Mouse (Mus musculus) G1E (cell line): Measurements from ENCODE around the gene Disc1.

Experiments used
- CTCF ChIP-seq: IDR thresholded peaks from 2 replicates; pipeline ENCODE4 v1.5.1; 2012; ENCODE audit warnings: low read depth, low read length, inconsistent platforms, mixed read lengths
- GATA1 ChIP-seq: IDR thresholded peaks from 2 replicates; pipeline ENCODE4 v1.6.1; 2012; ENCODE audit warnings: borderline replicate concordance, low read length, inconsistent platforms, mixed read lengths
- GATA2 ChIP-seq: IDR thresholded peaks from 2 replicates; pipeline ENCODE4 v1.6.1; 2012; ENCODE audit warnings: low read depth, low read length, inconsistent platforms, borderline replicate concordance
- POLR2AphosphoS5 ChIP-seq: IDR thresholded peaks from 2 replicates; pipeline ENCODE4 v1.6.1; 2012; ENCODE audit warnings: low read depth, low read length, inconsistent platforms; ENCODE audit not compliant: insufficient replicate concordance
- TAL1 ChIP-seq: conservative IDR thresholded peaks from 2 replicates; pipeline ENCODE4 v1.6.1; 2012; ENCODE audit warnings: low read depth, low read length, inconsistent platforms, mixed read lengths

DNA sequence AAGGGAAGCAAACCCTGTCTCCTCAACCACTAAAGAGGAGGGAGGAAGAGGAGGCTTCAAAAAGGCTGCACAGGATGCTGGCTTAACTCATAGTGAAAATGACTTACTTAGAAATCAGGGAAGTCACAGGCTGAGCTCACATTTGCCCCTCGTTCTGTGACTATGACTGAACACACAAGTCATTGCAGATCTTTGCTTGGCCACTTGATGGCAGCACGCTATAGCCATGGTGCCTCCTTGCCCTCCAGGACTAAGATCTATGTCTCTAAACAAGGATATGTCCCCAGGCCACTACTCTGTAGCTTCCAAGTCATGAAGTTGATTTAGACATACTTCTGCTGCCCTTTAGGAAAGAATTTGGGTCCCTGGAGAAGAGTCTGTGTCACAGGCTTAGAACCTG, 62.6 kb downstream of the Disc1 start:
- TF ChIP-seq CTCF: no peak
- TF ChIP-seq TAL1: no peak
- TF ChIP-seq GATA1: no peak
- no peak for TF ChIP-seq GATA2
- TF ChIP-seq POLR2AphosphoS5: no peak
